Mouse (Mus musculus) olfactory bulb, adult 2 months (tissue): ENCODE results near the gene Amz1. TPM values are rescaled to one million over a fixed set of nuclear protein-coding genes. Genes with fewer than 3 reads are reported as not detected.

Experiments
- H3K27ac ChIP-seq: fragments of 200-500 bp; 2 replicates; pipeline ENCODE4 v1.5.1; 2012; ENCODE audit warnings: low read depth, low read length; ENCODE audit not compliant: insufficient read depth
- H3K4me1 ChIP-seq: fragments of 200-500 bp; 2 replicates; pipeline ENCODE4 v1.6.1; 2012; ENCODE audit warnings: low read length; ENCODE audit not compliant: control insufficient read depth, insufficient read depth
- H3K4me3 ChIP-seq: fragments of 200-500 bp; 2 replicates; pipeline ENCODE4 v1.5.1; 2012; ENCODE audit warnings: mild to moderate bottlenecking, low read depth, low read length, moderate library complexity; ENCODE audit not compliant: insufficient read depth
- CTCF ChIP-seq: fragments of 200-500 bp; IDR thresholded peaks from 2 replicates; pipeline ENCODE4 v1.5.1; 2012; ENCODE audit warnings: low read depth, mild to moderate bottlenecking, low read length, moderate library complexity; ENCODE audit not compliant: insufficient read depth
- POLR2A ChIP-seq: fragments of 200-500 bp; IDR thresholded peaks from 2 replicates; pipeline ENCODE4 v1.6.1; 2012; ENCODE audit warnings: mild to moderate bottlenecking, low read depth, low read length, moderate library complexity; ENCODE audit not compliant: insufficient read depth
- WGBS: fragments of 180-500 bp; shearing (Covaris S2); methylation state at CpG from one replicate; pipeline ENCODE4 v1.1.7; 2018; 5-methylcytosine and 5-hydroxymethylcytosine counted together
- polyA plus RNA-seq: library from polyadenylated mRNA; stranded (reverse); fragments of >200 nt; gene quantifications from 2 replicates; pipeline ENCODE4 v1.2.4, GENCODE M21; 2012; ENCODE audit warnings: low replicate concordance; ENCODE audit not compliant: missing spikeins, insufficient read depth, insufficient read length

Gene Amz1
- polyA plus RNA-seq, 1 experiment = not detected

DNA sequence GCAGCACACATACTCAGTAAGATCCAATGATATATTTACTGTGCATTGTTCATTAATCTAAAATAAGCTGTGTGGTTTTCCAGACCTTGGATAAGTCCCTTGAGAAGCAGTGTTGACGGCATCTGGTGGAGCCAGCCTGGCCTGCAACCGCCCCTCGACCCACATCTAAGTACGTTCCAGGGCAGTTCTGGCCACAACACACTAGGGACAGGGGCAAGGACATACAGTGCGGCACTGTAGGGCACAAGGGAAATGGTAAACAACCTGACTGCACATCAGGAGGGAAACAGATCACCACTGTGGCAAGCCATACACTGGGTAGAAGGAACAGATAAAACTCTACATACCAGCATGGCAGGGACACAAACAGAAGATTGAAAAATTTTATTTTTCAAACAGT, 77.9 kb downstream of the Amz1 start:
- peaks cover 19% of the 10 kb centered on the region for H3K4me1 ChIP-seq
- no peak overlapping the region for H3K27ac ChIP-seq
- no peak overlapping the region for H3K4me3 ChIP-seq
- TF ChIP-seq POLR2A = no peak
- no peak for TF ChIP-seq CTCF
- WGBS = 91% methylated on average over 5 of the region's 5 CpGs

GRCm38 (mm10) chr5:140806252-140806651, 82.3 kb downstream of the Amz1 start:
- WGBS = 82% methylated on average over 2 of the region's 2 CpGs
- Histone ChIP-seq H3K4me3 (no peak overlapping the region), H3K4me1 (peaks cover 2% of the 10 kb centered on the region), H3K27ac (no peak overlapping the region)
- no peak for TF ChIP-seq POLR2A
- no peak for TF ChIP-seq CTCF

GRCm38 (mm10) chr5:140806939-140807338, 83.0 kb downstream of the Amz1 start:
- no peak overlapping the region for H3K27ac ChIP-seq
- H3K4me1 ChIP-seq = peaks cover 6% of the 10 kb centered on the region
- no peak for TF ChIP-seq CTCF
- no peak for TF ChIP-seq POLR2A
- no peak overlapping the region for H3K4me3 ChIP-seq
- 58% methylated on average over 2 of the region's 2 CpGs for WGBS

Other genes with a start within 250 kb of the Amz1 start
- not detected in 2 replicates for gene Chst12, start 218.6 kb upstream of the Amz1 start, polyA plus RNA-seq
- not detected in 2 replicates for gene Grifin, start 159.1 kb upstream of the Amz1 start, polyA plus RNA-seq
- gene Lfng, start 116.8 kb upstream of the Amz1 start, polyA plus RNA-seq = not detected in 2 replicates
- gene Ttyh3, start 75.1 kb upstream of the Amz1 start, polyA plus RNA-seq = not detected in 2 replicates
- gene Iqce, start 21.7 kb upstream of the Amz1 start, polyA plus RNA-seq = not detected in 2 replicates
- not detected in 2 replicates for gene Brat1, start 19.1 kb upstream of the Amz1 start, polyA plus RNA-seq
- gene Gna12, start 106.3 kb downstream of the Amz1 start, polyA plus RNA-seq = not detected in 2 replicates